Mouse (Mus musculus) common myeloid progenitor, adult 5-6 weeks (primary cell): ENCODE measurements around the gene Slc5a4a. TPM values are rescaled to one million over a fixed set of nuclear protein-coding genes. Genes with fewer than 3 reads are reported as not detected.

Experiments
- ATAC-seq: replicated peaks from 2 replicates; pipeline ENCODE4 v1.8.0; 2016; ENCODE audit warnings: low read depth, mild to moderate bottlenecking, moderate TSS enrichment, inconsistent platforms; ENCODE audit not compliant: poor library complexity, severe bottlenecking
- total RNA-seq: library from RNA; stranded (forward); fragments of 200-1000, 187-1606 nt; gene quantifications from 2 replicates; pipeline ENCODE4 v1.2.3, GENCODE M21; 2017

Gene Slc5a4a
- not detected in 2 replicates for total RNA-seq

- no peak for ATAC-seq
Measured at GRCm38 (mm10) chr10:76147278-76147677, at the start of gene Slc5a4a. Slc5a4a (plus strand) TSS chr10:76147451.

GRCm38 (mm10) chr10:76110861-76111260, 36.4 kb upstream of the Slc5a4a start, which contains the start of gene Slc5a4b:
Slc5a4b (minus strand) TSS chr10:76110961.
- ATAC-seq = no peak

- peak; percentile 98 for ATAC-seq
Measured at GRCm38 (mm10) chr10:76117966-76118365, 29.3 kb upstream of the Slc5a4a start.

DNA sequence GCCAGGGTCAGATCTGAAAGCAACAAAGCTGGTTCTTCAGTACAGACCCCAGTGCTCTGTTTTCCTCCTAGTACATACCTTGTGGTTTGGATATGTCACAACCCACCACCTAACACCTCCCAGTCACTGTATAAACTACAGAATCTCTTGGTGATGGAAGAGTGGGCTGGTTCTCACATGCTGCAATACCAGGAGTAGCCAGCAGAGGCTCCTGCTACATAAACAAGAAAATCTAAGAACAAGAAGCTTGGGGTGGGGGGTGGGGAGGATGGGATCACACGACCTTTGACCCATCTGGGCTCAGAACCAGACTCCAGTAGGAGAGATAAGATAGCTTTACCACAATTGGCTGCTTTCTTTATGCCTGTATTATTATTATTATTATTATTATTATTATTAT, 28.5 kb upstream of the Slc5a4a start:
- ATAC-seq = 0 out of 2 replicates have a peak, but pooled peaks have one; percentile 39

- ATAC-seq = no peak
Measured at GRCm38 (mm10) chr10:76120124-76120711, 27.0 kb upstream of the Slc5a4a start.

DNA sequence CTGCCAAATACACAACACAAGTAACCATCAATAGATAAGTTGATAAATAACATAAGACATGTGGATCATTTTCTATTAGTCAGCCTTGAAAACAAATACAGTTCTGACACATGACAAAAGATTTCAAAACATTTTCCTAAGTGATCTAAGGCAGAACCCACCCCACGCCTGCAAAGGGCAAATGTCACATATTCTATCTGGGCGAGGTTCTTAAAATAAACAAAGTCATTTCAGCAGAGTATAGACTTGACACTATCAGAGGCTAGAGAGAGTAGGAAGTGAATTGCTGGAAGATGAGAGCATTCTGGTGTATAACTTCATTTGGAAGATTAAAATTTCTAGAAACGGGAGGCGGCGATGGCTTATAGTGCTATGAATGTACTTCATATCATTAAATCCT, 25.8 kb upstream of the Slc5a4a start:
- ATAC-seq = no peak

GRCm38 (mm10) chr10:76132506-76132905, 14.7 kb upstream of the Slc5a4a start:
- no peak for ATAC-seq

- ATAC-seq = no peak
Measured at GRCm38 (mm10) chr10:76136318-76136717, 10.9 kb upstream of the Slc5a4a start.

DNA sequence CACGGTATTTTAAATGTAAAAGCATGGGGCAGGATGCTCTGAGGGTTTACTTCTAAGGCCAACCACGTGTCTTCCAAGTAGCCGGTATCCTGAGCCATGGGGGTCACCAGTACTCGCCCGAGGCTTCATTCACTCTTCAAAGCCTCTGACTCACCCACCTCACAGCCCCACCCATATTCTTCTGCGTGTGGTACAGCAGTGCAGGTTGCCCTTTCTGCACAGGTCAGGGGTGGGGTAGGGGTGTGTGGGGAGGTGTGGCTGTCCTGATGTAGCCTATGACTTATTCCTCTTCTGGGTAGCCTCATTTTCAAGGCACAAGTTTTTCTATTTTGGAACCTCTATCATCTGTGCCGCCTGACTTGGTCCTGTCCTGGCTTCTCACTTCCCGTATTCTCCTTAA, 405 bp upstream of the Slc5a4a start:
- no peak for ATAC-seq

- ATAC-seq = no peak
Measured at GRCm38 (mm10) chr10:76155911-76156310, 8.7 kb downstream of the Slc5a4a start.

DNA sequence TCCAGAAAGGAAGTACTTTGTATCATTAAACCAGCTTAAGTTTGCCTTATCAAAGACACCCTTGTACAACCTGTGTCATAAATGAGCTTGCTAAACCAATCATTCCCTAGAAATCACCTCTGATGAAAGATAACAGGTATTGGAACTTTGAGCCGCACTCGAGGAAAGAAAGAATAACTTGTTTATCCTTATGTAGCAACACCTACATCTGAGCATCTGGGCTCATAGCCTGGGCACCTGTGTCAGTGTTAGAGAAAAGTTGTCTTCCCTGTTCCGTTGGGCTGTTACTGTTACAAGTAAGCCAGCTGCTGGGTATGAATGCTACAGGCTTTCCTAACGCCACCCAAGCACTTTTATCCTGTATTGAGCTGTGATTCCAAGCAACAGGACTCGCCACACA, 10.3 kb downstream of the Slc5a4a start:
- no peak for ATAC-seq

DNA sequence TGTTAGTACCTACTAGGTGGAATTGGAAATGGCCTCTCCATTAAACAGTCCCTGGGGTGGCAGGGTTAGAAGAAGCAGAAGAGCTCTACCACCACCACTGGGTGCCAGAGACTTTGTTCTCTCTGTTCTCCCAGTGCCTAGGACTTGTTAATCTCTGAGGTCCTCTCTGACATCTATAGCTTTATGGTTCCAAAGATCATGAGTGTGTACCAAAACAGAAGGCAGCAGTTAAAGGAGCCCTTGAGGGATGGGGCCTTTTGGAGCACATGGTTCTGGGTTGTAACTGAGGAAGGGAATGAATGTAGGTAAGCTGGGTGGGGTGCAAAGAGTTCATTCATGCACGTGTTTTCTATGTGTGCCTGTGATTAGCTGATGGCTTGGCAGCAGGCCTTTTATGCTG, 10.8 kb downstream of the Slc5a4a start:
- ATAC-seq = no peak

DNA sequence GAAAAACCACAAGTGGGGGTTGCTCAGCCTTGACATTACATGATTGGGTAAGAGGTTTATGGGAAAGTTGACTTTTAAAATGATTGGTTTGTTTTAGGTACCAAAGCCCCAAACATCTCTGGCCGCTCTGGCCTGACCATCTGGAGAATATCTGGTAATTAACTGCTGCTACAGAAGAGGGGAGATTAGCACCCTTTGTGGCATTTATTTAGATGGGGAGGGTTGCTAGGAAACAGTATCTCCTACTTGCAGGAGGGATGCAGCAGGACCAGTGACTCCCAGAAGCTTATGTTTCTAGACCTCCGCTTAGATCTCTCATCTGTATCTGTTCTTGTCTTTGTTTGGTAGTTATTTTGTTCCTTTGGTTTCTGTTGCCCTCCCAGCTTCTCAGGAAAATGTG, 27.6 kb downstream of the Slc5a4a start:
- ATAC-seq = no peak

- no peak for ATAC-seq
Measured at GRCm38 (mm10) chr10:76185216-76185615, 38.0 kb downstream of the Slc5a4a start.

DNA sequence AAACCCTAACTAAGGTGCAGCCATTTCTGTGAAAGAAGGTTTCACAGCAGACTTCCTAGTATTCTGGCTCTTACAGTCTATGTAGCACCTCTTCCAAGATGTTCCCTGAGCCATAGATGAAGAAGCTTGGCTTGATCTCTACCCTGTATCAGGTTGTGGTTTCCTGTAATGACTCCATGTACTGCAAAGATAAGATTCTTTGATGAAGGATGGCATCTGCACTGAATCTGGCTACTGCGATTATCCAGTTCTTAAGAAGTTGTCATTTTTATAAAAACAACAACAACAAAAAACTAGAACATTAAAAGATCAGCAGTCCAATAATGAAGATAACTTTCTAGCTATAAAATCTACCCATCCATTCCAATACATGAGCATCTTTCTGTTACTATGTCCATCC, 40.8 kb downstream of the Slc5a4a start:
- ATAC-seq = no peak

DNA sequence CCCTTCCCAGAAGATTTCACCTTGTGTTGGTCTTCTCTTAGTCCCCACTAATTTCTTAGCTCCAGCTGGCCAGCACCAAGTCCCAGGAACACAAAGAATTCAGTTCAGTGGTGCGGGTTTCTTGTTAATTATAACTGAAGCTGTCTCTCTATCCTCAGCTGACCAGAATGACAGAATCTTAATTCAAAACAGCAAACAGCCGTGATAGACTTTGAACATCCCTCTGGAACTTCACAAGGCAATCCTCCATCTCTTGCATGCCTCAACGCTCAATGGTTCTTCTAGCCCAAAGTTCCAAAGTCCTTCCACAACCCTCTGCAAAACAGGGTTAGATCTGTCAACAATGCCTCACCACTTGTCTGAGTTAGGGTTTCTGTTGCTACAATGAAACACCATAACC, 54.2 kb downstream of the Slc5a4a start:
- no peak for ATAC-seq

DNA sequence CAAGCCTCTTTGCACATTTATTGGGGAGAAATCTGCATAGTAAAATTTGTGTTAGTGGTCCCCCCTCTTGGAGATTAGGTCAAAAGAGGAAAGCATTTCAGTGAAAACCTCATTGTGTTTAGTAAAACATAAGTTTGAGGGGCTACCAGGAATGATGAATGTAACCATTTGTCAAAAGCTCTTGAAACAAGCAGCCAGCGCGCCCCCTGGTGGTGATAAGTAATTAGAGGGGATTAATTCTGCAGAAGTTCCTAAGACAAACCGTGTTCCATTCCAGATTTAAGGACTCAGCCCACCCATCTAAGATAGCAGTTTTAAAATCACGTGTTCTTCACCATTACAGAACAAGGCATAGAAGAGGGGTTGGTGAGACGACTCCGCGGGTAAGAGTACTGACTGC, 54.7 kb downstream of the Slc5a4a start:
- 0 out of 2 replicates have a peak, but pooled peaks have one; percentile 50 for ATAC-seq

- no peak; the same call in 1 of the 2 replicates for ATAC-seq
Measured at GRCm38 (mm10) chr10:76203798-76204283, 56.6 kb downstream of the Slc5a4a start.

DNA sequence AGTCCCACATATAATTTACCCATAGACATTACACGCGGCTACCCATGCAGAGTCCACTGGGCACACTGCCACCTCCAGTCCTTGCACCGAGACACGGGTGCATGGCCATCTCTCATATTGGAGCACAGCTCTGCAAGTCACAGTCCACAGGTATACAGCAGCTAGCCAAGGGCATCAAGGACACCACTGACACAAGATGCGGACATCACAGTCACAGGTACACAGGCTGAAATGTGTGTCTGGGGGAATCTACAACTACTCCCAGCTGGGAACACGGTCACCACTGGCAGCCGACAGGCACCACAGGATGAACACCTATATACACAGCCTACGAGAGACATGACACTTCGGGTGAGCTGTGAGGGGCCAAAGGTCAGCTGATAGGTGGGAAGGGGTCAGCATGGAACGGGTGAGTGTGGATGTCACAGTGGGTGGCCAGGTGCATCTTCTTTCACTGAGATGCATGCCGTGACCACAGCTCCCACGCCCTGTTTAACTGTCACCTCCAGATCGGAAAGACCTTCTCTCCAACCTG, 60.1 kb downstream of the Slc5a4a start:
- ATAC-seq = no peak

DNA sequence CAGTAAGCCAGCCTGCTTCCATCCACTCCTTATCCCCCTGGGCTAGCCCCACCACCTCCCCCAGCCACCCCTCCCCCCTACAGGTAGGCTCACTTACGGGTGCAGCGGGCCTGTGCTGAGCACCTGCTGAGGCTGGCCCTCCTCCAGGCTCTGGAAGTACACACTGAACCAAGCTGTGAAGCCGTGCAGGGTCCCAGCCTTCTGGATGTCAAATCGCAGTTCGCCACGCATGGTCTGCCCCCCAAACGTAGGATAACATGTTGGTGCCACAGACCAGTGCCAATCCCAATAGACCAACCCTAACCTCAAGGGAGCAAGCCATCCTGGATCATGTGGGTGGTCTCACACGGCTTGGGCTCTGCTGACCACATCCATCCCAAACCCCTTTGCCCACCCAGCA, 62.0 kb downstream of the Slc5a4a start:
- no peak for ATAC-seq

GRCm38 (mm10) chr10:76210806-76211205, 63.6 kb downstream of the Slc5a4a start:
- no peak for ATAC-seq

DNA sequence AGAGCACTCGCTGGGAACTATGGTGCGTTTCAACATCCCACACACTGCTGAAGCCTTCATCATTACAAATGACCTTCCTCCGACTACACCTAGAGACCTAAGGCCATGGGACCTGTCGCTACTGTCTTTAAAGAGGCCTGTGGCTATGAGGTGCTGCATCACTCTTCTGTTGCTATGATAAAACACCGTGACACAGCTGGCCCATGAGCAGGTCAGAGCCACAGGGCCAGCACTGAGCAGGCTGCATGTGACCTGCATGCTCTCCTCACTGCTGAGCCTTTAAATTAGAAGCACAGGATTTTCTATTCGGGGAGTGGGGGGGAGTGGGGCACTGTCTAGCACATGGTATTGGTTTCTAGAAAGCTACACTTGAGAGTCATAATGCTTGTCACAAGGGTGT, 64.9 kb downstream of the Slc5a4a start:
- ATAC-seq = no peak
